Mouse (Mus musculus) kidney, embryonic 14.5 days (tissue): ENCODE results near the gene Adgrg5. TPM values are rescaled to one million over a fixed set of nuclear protein-coding genes. Genes with fewer than 3 reads are reported as not detected.

Experiments
- ATAC-seq: fragments of 200-750 bp; cut with Nextera tagmentation; 2 replicates; pipeline ENCODE4 v1.8.0; 2017; ENCODE audit warnings: moderate number of reproducible peaks, mild to moderate bottlenecking, moderate TSS enrichment, moderate library complexity; ENCODE audit not compliant: low FRiP score, low TSS enrichment
- H3K27ac ChIP-seq: fragments of 300-500 bp; sonication (generic); 2 replicates; pipeline ENCODE4 v1.5.1; 2014; ENCODE audit warnings: low read depth, mild to moderate bottlenecking, low read length, moderate library complexity, mixed read lengths
- H3K27me3 ChIP-seq: fragments of 300-500 bp; sonication (generic); 2 replicates; pipeline ENCODE4 v1.6.1; 2014; ENCODE audit warnings: mild to moderate bottlenecking, low read length; ENCODE audit not compliant: control insufficient read depth, insufficient read depth
- H3K36me3 ChIP-seq: fragments of 300-500 bp; sonication (generic); 2 replicates; pipeline ENCODE4 v1.6.1; 2014; ENCODE audit warnings: low read length, mixed read lengths; ENCODE audit not compliant: control insufficient read depth, insufficient read depth
- H3K4me1 ChIP-seq: fragments of 300-500 bp; sonication (generic); 2 replicates; pipeline ENCODE4 v1.6.1; 2014; ENCODE audit warnings: low read length, mixed read lengths; ENCODE audit not compliant: control insufficient read depth, insufficient read depth
- H3K4me2 ChIP-seq: fragments of 300-500 bp; sonication (generic); replicated peaks from 2 replicates; pipeline ENCODE4 v1.6.1; 2014; ENCODE audit warnings: low read depth, mild to moderate bottlenecking, low read length
- H3K4me3 ChIP-seq: fragments of 300-500 bp; sonication (generic); 2 replicates; pipeline ENCODE4 v1.5.1; 2014; ENCODE audit warnings: mild to moderate bottlenecking, low read length
- H3K9ac ChIP-seq: fragments of 300-500 bp; sonication (generic); 2 replicates; pipeline ENCODE4 v1.6.1; 2014; ENCODE audit warnings: low read depth, mild to moderate bottlenecking, low read length, moderate library complexity
- H3K9me3 ChIP-seq: fragments of 300-500 bp; sonication (generic); 2 replicates; pipeline ENCODE4 v1.6.1; 2016; ENCODE audit warnings: low read length; ENCODE audit not compliant: control insufficient read depth
- WGBS: fragments of 180-500 bp; shearing (Covaris S2); extraction: QIAGEN DNeasy Blood & Tissue Kit; methylation state at CpG from one replicate; pipeline ENCODE4 v1.1.7; 2014; 5-methylcytosine and 5-hydroxymethylcytosine counted together
- polyA plus RNA-seq: library from polyadenylated mRNA; unstranded; fragments of >200 nt; fragmentation: Nextera tagmentation; extraction: Ambion mirVana; gene quantifications from 2 replicates; pipeline ENCODE4 v1.2.1, GENCODE M21; 2014

Adgrg5 gene
- not detected in 2 replicates for polyA plus RNA-seq

DNA sequence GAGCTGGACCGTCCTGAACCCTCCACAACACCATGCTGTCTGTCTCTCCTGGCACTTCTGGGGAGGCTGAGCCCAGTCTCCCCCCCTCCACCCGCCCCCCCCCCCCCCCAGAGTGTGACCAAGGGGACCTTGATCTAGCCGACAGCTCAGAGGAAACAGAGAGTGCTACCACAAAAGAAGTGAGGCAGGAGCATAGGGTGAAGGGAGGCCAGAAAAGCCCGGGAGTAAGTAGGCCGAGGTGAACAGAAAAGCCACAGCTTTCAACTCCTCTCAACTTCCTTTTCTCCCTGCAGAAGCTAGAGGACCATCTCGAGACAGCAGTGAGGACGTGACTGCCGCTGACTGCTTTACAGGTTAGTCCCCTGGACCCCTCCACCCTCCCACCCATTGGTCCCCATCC, at the start of gene Adgrg5:
TSS of gene Adgrg5 (plus strand) at position 290 of the 400 bp plus-strand sequence.
- Histone ChIP-seq H3K9me3 (no peaks in the 10 kb centered on the region), H3K4me2 (no peak within 1 kb of the TSS), H3K4me3 (no peak within 1 kb of the TSS), H3K27me3 (no peaks in the 10 kb centered on the region), H3K27ac (no peak within 1 kb of the TSS), H3K9ac (no peak within 1 kb of the TSS; the same call in 1 of the 2 replicates), H3K36me3 (no peaks in the 10 kb centered on the region), H3K4me1 (no peaks in the 10 kb centered on the region)
- ATAC-seq = no peak
- 58% methylated on average over 8 of the region's 8 CpGs for WGBS

DNA sequence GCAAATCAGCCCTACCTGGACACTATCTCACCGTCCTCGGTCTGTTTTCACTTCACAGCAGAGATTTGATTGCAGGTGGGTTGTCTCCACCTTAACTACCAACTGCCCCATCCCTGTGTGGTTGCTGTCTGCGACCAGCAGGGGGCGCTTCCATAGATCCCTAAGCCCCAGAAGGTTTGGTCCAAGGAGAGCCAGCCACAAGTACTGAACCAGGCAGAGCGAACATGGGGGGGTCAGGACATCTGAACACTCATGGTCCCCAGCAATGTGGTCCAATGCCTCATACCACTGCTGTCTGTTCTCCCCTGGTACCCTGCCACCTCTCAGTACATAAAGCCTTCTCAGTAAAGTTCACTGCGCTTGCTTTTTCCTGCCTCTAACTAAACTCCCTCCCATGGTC, 49.1 kb upstream of the Adgrg5 start:
- no peak for ATAC-seq
- peak overlapping the region; percentile 60; the same call in 1 of the 2 replicates for H3K4me3 ChIP-seq
- no peaks in the 10 kb centered on the region for H3K9me3 ChIP-seq
- no peak overlapping the region for H3K27ac ChIP-seq
- 14% methylated on average over 6 of the region's 6 CpGs for WGBS
- peaks cover 31% of the 10 kb centered on the region; the same call in 1 of the 2 replicates for H3K4me1 ChIP-seq
- H3K27me3 ChIP-seq = no peaks in the 10 kb centered on the region
- no peaks in the 10 kb centered on the region for H3K36me3 ChIP-seq
- H3K4me2 ChIP-seq = peak overlapping the region; percentile 81; the same call in 1 of the 2 replicates
- H3K9ac ChIP-seq = no peak overlapping the region

DNA sequence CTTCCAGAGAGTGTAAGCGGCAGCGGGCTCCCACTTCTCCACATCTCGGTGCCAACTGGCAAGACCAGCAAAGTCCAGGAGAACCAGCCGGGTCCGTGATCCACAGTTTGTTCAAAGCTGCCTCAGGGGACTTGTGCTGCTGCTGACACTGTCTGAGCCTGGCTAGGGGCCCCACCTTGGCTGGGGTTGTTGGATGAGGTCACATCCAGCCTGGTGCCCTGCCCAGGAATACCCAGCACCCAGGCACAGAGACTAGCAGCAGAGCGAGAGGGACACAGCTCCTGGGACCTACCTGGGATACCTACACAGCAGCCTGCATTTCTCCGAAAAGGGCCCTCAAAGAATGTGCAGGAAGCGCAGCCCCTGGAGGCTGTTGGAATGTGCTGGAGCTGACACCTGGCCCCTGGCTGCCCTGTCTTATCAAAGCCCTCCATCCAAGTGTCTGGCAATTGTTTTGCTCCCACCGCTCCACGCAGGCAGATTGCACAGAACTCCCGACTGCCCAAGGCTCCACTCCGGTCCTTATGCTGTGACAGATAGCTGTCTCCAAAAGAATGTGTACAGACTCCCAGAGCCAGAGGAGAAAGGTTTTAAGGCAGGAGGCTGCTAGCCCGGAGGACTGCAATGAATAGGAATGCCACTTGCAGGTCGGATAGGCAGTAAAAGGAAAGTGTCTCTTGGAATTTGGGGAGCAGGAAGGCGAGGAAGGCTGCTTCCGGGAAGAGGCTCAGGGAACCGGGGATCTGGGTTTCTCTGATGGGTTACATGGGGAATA, 48.2 kb upstream of the Adgrg5 start:
- H3K36me3 ChIP-seq = no peaks in the 10 kb centered on the region
- H3K9ac ChIP-seq = peak overlapping the region; percentile 72
- no peak for ATAC-seq
- H3K4me3 ChIP-seq = peak overlapping the region; percentile 60
- peak overlapping the region; percentile 81 for H3K4me2 ChIP-seq
- WGBS = 16% methylated on average over 17 of the region's 17 CpGs
- no peaks in the 10 kb centered on the region for H3K9me3 ChIP-seq
- H3K27me3 ChIP-seq = no peaks in the 10 kb centered on the region
- H3K4me1 ChIP-seq = peaks cover 26% of the 10 kb centered on the region; the same call in 1 of the 2 replicates
- no peak overlapping the region for H3K27ac ChIP-seq

GRCm38 (mm10) chr8:94875871-94876150, 47.7 kb upstream of the Adgrg5 start:
- peak overlapping the region; percentile 60 for H3K4me3 ChIP-seq
- H3K27ac ChIP-seq = no peak overlapping the region
- no peaks in the 10 kb centered on the region for H3K27me3 ChIP-seq
- under 1% methylated on average over 18 of the region's 20 CpGs for WGBS
- peaks cover 21% of the 10 kb centered on the region; the same call in 1 of the 2 replicates for H3K4me1 ChIP-seq
- no peaks in the 10 kb centered on the region for H3K36me3 ChIP-seq
- peak overlapping the region; percentile 72 for H3K9ac ChIP-seq
- ATAC-seq = no peak; the same call in 1 of the 2 replicates
- peak overlapping the region; percentile 81 for H3K4me2 ChIP-seq
- no peaks in the 10 kb centered on the region for H3K9me3 ChIP-seq

- H3K9me3 ChIP-seq = no peaks in the 10 kb centered on the region
- H3K27ac ChIP-seq = no peak within 1 kb of the TSS
- no peaks in the 10 kb centered on the region for H3K36me3 ChIP-seq
- peak within 1 kb of the TSS; percentile 72 for H3K9ac ChIP-seq
- H3K4me3 ChIP-seq = peak within 1 kb of the TSS; percentile 60
- H3K4me2 ChIP-seq = peak within 1 kb of the TSS; percentile 81
- WGBS = under 1% methylated on average over 26 of the region's 37 CpGs
- H3K27me3 ChIP-seq = no peaks in the 10 kb centered on the region
- peak; percentile 83 for ATAC-seq
- H3K4me1 ChIP-seq = peaks cover 20% of the 10 kb centered on the region; the same call in 1 of the 2 replicates
Measured at GRCm38 (mm10) chr8:94876197-94876730, 47.2 kb upstream of the Adgrg5 start, which contains the start of gene Dok4. Dok4 (minus strand) TSS chr8:94876330.

- no peak overlapping the region for H3K27ac ChIP-seq
- H3K4me3 ChIP-seq = no peak overlapping the region
- no peak; the same call in 1 of the 2 replicates for ATAC-seq
- no peak overlapping the region for H3K4me2 ChIP-seq
- no peak overlapping the region for H3K9ac ChIP-seq
- 36% methylated on average over 3 of the region's 3 CpGs for WGBS
- no peaks in the 10 kb centered on the region for H3K9me3 ChIP-seq
- peaks cover 15% of the 10 kb centered on the region; the same call in 1 of the 2 replicates for H3K4me1 ChIP-seq
- H3K36me3 ChIP-seq = no peaks in the 10 kb centered on the region
- no peaks in the 10 kb centered on the region for H3K27me3 ChIP-seq
Measured at GRCm38 (mm10) chr8:94876820-94877219, 46.7 kb upstream of the Adgrg5 start.

DNA sequence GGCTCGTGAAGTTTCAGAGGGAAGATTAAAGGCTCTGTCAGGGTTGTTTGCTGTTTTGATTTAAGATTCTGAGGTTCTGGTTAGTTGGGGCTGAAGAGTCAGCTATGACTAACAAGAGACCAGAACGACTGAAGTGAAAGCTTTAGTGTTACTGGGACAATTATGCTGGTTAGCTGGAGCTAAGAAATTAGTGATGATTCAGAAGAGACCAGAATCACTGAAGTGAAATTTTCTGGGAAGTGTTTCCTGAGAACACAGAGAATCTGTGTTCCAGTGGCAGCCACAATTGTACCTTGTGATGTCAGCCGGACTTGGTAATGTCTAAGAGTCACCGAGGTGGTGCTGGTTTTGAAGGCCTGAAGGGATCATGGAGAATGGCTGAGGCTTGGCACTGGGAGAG, 42.8 kb upstream of the Adgrg5 start:
- WGBS = 68% methylated on average over 4 of the region's 4 CpGs
- H3K4me3 ChIP-seq = no peak overlapping the region
- H3K27ac ChIP-seq = no peak overlapping the region
- H3K4me2 ChIP-seq = no peak overlapping the region
- no peaks in the 10 kb centered on the region for H3K27me3 ChIP-seq
- no peaks in the 10 kb centered on the region for H3K36me3 ChIP-seq
- H3K4me1 ChIP-seq = 0 out of 2 replicates have a peak, but pooled peaks cover 6% of the 10 kb centered on the region
- H3K9ac ChIP-seq = no peak overlapping the region
- no peak for ATAC-seq
- H3K9me3 ChIP-seq = no peaks in the 10 kb centered on the region

GRCm38 (mm10) chr8:94888383-94889036, 35.0 kb upstream of the Adgrg5 start:
- H3K9me3 ChIP-seq = no peaks in the 10 kb centered on the region
- H3K27ac ChIP-seq = no peak overlapping the region
- 25% methylated on average over 14 of the region's 14 CpGs for WGBS
- H3K4me2 ChIP-seq = no peak overlapping the region
- H3K27me3 ChIP-seq = no peaks in the 10 kb centered on the region
- H3K4me3 ChIP-seq = no peak overlapping the region
- ATAC-seq = no peak; the same call in 1 of the 2 replicates
- no peak overlapping the region for H3K9ac ChIP-seq
- no peaks in the 10 kb centered on the region for H3K36me3 ChIP-seq
- no peaks in the 10 kb centered on the region for H3K4me1 ChIP-seq

GRCm38 (mm10) chr8:94892917-94893316, 30.6 kb upstream of the Adgrg5 start:
- H3K27ac ChIP-seq = no peak overlapping the region
- no peak overlapping the region for H3K9ac ChIP-seq
- H3K4me1 ChIP-seq = no peaks in the 10 kb centered on the region
- WGBS = 32% methylated on average over 2 of the region's 2 CpGs
- H3K4me2 ChIP-seq = no peak overlapping the region
- H3K9me3 ChIP-seq = no peaks in the 10 kb centered on the region
- H3K4me3 ChIP-seq = no peak overlapping the region
- no peaks in the 10 kb centered on the region for H3K36me3 ChIP-seq
- ATAC-seq = no peak
- H3K27me3 ChIP-seq = no peaks in the 10 kb centered on the region
